Mouse (Mus musculus) liver, embryonic 14 days (tissue): ENCODE data around the gene Casq2. TPM values are rescaled to one million over a fixed set of nuclear protein-coding genes. Genes with fewer than 3 reads are reported as not detected.

Experiments used
- polyA plus RNA-seq: library from polyadenylated mRNA; depleted of rRNA; stranded (reverse); fragments of >200 nt; gene quantifications from 2 replicates; pipeline ENCODE4 v1.2.3, GENCODE M21; 2012; rRNA removed

Casq2 gene
- polyA plus RNA-seq: 0.71 and 3.4 TPM in 2 replicates

DNA sequence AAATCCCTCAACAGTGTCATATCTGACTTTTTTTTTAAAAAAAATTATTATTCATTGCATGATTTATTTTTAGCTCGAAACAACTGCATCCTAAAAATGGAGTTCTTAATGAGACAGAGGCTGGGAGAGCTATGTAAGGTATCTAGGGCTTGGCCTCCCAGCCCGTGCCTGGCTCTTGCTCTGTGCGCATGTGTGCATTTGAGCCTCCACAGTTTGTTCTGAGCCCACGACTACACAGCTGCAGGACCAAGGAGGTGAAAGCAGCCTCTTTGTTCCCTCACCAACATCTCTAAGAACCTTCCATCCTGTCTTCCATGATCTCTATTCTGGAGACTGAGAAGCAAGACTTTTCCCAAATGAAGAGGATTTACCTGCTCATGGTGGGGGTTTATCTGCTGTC is at the start of gene Casq2:
Gene Casq2, plus strand, starts transcription at position 133 of the 400 bp plus-strand sequence.

Other genes starting within 250 kb of the Casq2 start
- gene Mab21l3, start 237.5 kb upstream of the Casq2 start, polyA plus RNA-seq: 0.03 and 0.06 TPM in 2 replicates
- 1.6 TPM in 2 replicates for gene Slc22a15, start 162.0 kb upstream of the Casq2 start, polyA plus RNA-seq
- not detected in 2 replicates for gene Nhlh2, start 76.3 kb upstream of the Casq2 start, polyA plus RNA-seq
- gene Vangl1, start 118.3 kb downstream of the Casq2 start, polyA plus RNA-seq: 56.8 and 64.6 TPM in 2 replicates